19 mouse cellular contexts compared by ENCODE assay signal in the genomic region with DNA sequence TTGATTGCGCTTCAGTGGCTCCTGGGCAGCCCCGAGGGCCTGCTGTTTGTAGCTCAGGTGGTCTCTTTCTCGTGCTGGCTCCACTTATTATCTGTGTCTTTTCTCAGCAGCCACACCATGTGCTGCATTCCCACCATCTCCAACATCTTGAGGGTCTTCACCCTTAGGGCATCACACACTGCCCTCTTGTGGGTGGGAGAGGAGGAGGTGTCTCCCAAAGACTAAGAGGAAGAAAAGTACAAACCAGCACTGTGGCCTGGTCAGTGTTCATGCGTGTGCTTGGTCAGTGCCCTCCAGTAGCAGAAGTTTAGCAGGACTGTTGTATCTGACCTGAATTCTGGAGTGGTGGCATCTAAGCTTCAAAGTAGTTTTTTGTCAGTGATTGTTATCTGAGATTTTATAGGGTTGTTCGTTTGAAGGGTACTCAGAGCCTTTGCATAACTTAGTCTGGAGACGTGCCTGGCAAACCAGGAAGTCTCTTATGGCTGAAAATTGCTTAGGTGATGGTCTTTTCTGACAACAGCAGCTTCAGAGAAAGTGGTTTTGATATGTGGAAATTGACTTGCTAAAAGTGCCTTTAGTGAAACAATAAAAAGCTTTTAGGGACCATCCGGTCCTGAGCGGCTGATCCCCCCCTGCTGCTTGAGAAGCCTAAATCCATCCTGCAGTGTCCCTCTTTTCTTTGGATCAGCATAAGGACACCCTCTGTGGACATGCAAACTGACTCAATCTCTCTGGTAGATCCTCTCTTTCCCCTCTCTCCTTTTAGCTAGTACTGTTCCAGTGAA. TPM values are rescaled to one million over a fixed set of nuclear protein-coding genes. Genes with fewer than 3 reads are reported as not detected.
A peak's percentile ranks its signal among the peaks of the same experiment; 100 is the strongest.
DNase-seq lines count a peak whose midpoint lies in the region; ATAC-seq and TF ChIP-seq lines count a peak whose summit lies in the region.
"Had no signal": no experiment of that assay in that cellular context is flagged by ENCODE, and none has a peak within 500 bp of the region (broad histone marks: within the 10 kb centered on the region; RNA-seq: fewer than 3 reads in every experiment).

No protein-coding gene starts in this region.

- H3K4me1 ChIP-seq in liver, embryonic 14.5 days (replicated peaks; ENCODE audit: control insufficient read depth in 2 of 2, insufficient read depth in 2 of 2, low read length in 1 of 2): peaks cover 2 to 10% of the 10 kb centered on the region in 2 experiments; a peak in 3 of 4 replicates
- peaks cover 69% of the 10 kb centered on the region for H3K4me1 ChIP-seq in E14TG2a.4 (replicated peaks; ENCODE audit: low read depth, low read length)
- peaks cover 12% of the 10 kb centered on the region for H3K4me1 ChIP-seq in neural tube, embryonic 15.5 days

- no peak for TF ChIP-seq EP300 in liver, embryonic 14.5 days (IDR thresholded peaks at IDR 0.05; ENCODE audit: low read depth)

- TF ChIP-seq POLR2A in brain, embryonic 14.5 days (IDR thresholded peaks at IDR 0.05; ENCODE audit: borderline replicate concordance, extremely low read depth, insufficient read depth, insufficient read length, poor library complexity, severe bottlenecking): no peak

- DNase-seq in embryo, embryonic 11 days: peak; percentile 25
- DNase-seq in embryo, embryonic 10.5 days (ENCODE audit: low spot score): no peak
- no peak for DNase-seq in liver, embryonic 14.5 days (ENCODE audit: low read depth in 3 of 3, low spot score in 3 of 3)
- no peak for DNase-seq in liver
- no peak for DNase-seq in brain, embryonic 14.5 days (ENCODE audit: low read depth)
- DNase-seq in kidney, postnatal 36 days: no peak
- DNase-seq: cerebellum, adult 11-12 months; gastrocnemius, postnatal 10 days; kidney, postnatal 10 days; layer of hippocampus, adult 9-11 months; right cerebral cortex, adult 18-20 months; thymus, postnatal 25 days had no signal

- no peak for ATAC-seq in liver, embryonic 14.5 days (ENCODE audit: insufficient read depth)
- ATAC-seq in neural tube, embryonic 15.5 days (ENCODE audit: low FRiP score): no peak
- ATAC-seq: inflammation-experienced regulatory T-cells, adult 6 months had no signal

- H3K27me3 ChIP-seq in liver, embryonic 14.5 days (ENCODE audit: control insufficient read depth, insufficient read depth, low read length): no peaks in the 10 kb centered on the region
- no peaks in the 10 kb centered on the region for H3K27me3 ChIP-seq in E14TG2a.4 (ENCODE audit: insufficient read depth, low read length)
- no peaks in the 10 kb centered on the region for H3K27me3 ChIP-seq in neural tube, embryonic 15.5 days (replicated peaks)

- no peaks in the 10 kb centered on the region for H3K9me3 ChIP-seq in liver, embryonic 14.5 days (ENCODE audit: control insufficient read depth, low read length)
- H3K9me3 ChIP-seq in E14TG2a.4 (ENCODE audit: low read length): no peaks in the 10 kb centered on the region
- H3K9me3 ChIP-seq in neural tube, embryonic 15.5 days (replicated peaks): no peaks in the 10 kb centered on the region

- H3K27ac ChIP-seq in liver, embryonic 14.5 days: no peak overlapping the region
- no peak overlapping the region for H3K27ac ChIP-seq in neural tube, embryonic 15.5 days (replicated peaks)

- TF ChIP-seq CTCF in liver, embryonic 14.5 days (IDR thresholded peaks at IDR 0.05; ENCODE audit: low read depth): peak; percentile 43
- TF ChIP-seq CTCF in E14TG2a.4 (conservative IDR thresholded peaks at IDR 0.05; ENCODE audit: low read length): peak; percentile 35
- TF ChIP-seq CTCF in brain, embryonic 14.5 days (IDR thresholded peaks at IDR 0.05; ENCODE audit: borderline replicate concordance, extremely low read depth, insufficient read depth, insufficient read length): peak; percentile 24; the same call in 1 of the 2 replicates

- no peak overlapping the region for H3K9ac ChIP-seq in liver, embryonic 14.5 days (replicated peaks)
- no peak overlapping the region for H3K9ac ChIP-seq in neural tube, embryonic 15.5 days (replicated peaks)

- no peak overlapping the region for H3K4me3 ChIP-seq in liver, embryonic 14.5 days (ENCODE audit: insufficient read depth in 1 of 2, low read depth in 2 of 2, low read length in 2 of 2)
- H3K4me3 ChIP-seq in E14TG2a.4 (replicated peaks; ENCODE audit: low read length): 0 out of 2 replicates have a peak overlapping the region, but pooled peaks have one; percentile 7
- H3K4me3 ChIP-seq in neural tube, embryonic 15.5 days (replicated peaks): no peak overlapping the region

- no peak overlapping the region for H3K4me2 ChIP-seq in liver, embryonic 14.5 days (ENCODE audit: low read depth)
- no peak overlapping the region for H3K4me2 ChIP-seq in neural tube, embryonic 15.5 days
- H3K4me2 ChIP-seq: heart, embryonic 11.5 days had no signal

- 52% methylated on average over 8 of the region's 8 CpGs for WGBS in liver, embryonic 14.5 days (ENCODE audit: insufficient replicate concordance)
- 59% methylated on average over 8 of the region's 8 CpGs for WGBS in neural tube, embryonic 15.5 days

- H3K36me3 ChIP-seq in liver, embryonic 14.5 days (replicated peaks; ENCODE audit: control insufficient read depth, insufficient read depth, low read depth): no peaks in the 10 kb centered on the region
- H3K36me3 ChIP-seq in E14TG2a.4 (ENCODE audit: insufficient read depth, low read length): 0 out of 2 replicates have a peak, but pooled peaks cover 5% of the 10 kb centered on the region
- no peaks in the 10 kb centered on the region for H3K36me3 ChIP-seq in neural tube, embryonic 15.5 days

RNA-seq across cellular contexts. Expression of gene Mzf1, which starts 2.5 kb away (rescaled TPM):
- 0.54 and 0.80 TPM in 2 replicates for polyA plus RNA-seq in liver, embryonic 14.5 days (2012; rRNA removed)
- 0.14 and 0.27 TPM in 2 replicates for polyA plus RNA-seq in liver, embryonic 14.5 days (2014; fragmentation: Nextera tagmentation; extraction: Ambion mirVana)
- polyA plus RNA-seq in brain, embryonic 14.5 days (2012; rRNA removed): 11.8 and 11.9 TPM in 2 replicates
- polyA plus RNA-seq in neural tube, embryonic 15.5 days (2015; fragmentation: Nextera tagmentation; extraction: Ambion mirVana): 7.7 and 8.8 TPM in 2 replicates

RNA-seq across cellular contexts. Expression of gene Ube2m, which starts 19.0 kb away (rescaled TPM):
- polyA plus RNA-seq in liver, embryonic 14.5 days (2012; rRNA removed): 89.9 and 100 TPM in 2 replicates
- 80.7 and 92.2 TPM in 2 replicates for polyA plus RNA-seq in liver, embryonic 14.5 days (2014; fragmentation: Nextera tagmentation; extraction: Ambion mirVana)
- 373 and 391 TPM in 2 replicates for polyA plus RNA-seq in brain, embryonic 14.5 days (2012; rRNA removed)
- 129 and 149 TPM in 2 replicates for polyA plus RNA-seq in neural tube, embryonic 15.5 days (2015; fragmentation: Nextera tagmentation; extraction: Ambion mirVana)

RNA-seq across cellular contexts. Expression of gene Chmp2a, which starts 22.5 kb away (rescaled TPM):
- 42.5 and 92.3 TPM in 2 replicates for polyA plus RNA-seq in liver, embryonic 14.5 days (2012; rRNA removed)
- 133 and 136 TPM in 2 replicates for polyA plus RNA-seq in liver, embryonic 14.5 days (2014; fragmentation: Nextera tagmentation; extraction: Ambion mirVana)
- polyA plus RNA-seq in brain, embryonic 14.5 days (2012; rRNA removed): 166 and 170 TPM in 2 replicates
- 165 and 170 TPM in 2 replicates for polyA plus RNA-seq in neural tube, embryonic 15.5 days (2015; fragmentation: Nextera tagmentation; extraction: Ambion mirVana)

RNA-seq across cellular contexts. Expression of gene Vmn1r85, which starts 37.9 kb away (rescaled TPM):
- not detected in 2 replicates for polyA plus RNA-seq in liver, embryonic 14.5 days (2012; rRNA removed)
- polyA plus RNA-seq in liver, embryonic 14.5 days (2014; fragmentation: Nextera tagmentation; extraction: Ambion mirVana): not detected in 2 replicates
- 0.03 and 0.07 TPM in 2 replicates for polyA plus RNA-seq in brain, embryonic 14.5 days (2012; rRNA removed)
- polyA plus RNA-seq in neural tube, embryonic 15.5 days (2015; fragmentation: Nextera tagmentation; extraction: Ambion mirVana): 0.12 and 0.20 TPM in 2 replicates
- polyA plus RNA-seq: C2C12; heart, embryonic 11.5 days; inflammation-experienced regulatory T-cells, adult 6 months; liver, adult 2 months; stomach, embryonic 14.5 days had no signal

RNA-seq across cellular contexts. Expression of gene Zbtb45, which starts 47.3 kb away (rescaled TPM):
- 9.8 and 10.9 TPM in 2 replicates for polyA plus RNA-seq in liver, embryonic 14.5 days (2012; rRNA removed)
- polyA plus RNA-seq in liver, embryonic 14.5 days (2014; fragmentation: Nextera tagmentation; extraction: Ambion mirVana): 10.5 and 13.4 TPM in 2 replicates
- polyA plus RNA-seq in brain, embryonic 14.5 days (2012; rRNA removed): 54.8 and 54.9 TPM in 2 replicates
- polyA plus RNA-seq in neural tube, embryonic 15.5 days (2015; fragmentation: Nextera tagmentation; extraction: Ambion mirVana): 37.6 and 38.7 TPM in 2 replicates
